Mouse (Mus musculus): ENCODE measurements around the gene Sult5a1. TPM values are rescaled to one million over a fixed set of nuclear protein-coding genes. Genes with fewer than 3 reads are reported as not detected.

Gene Sult5a1
- not detected in 2 replicates for total RNA-seq (2023)

GRCm38 (mm10) chr8:123157888-123158465, at the start of gene Sult5a1:
Gene Sult5a1 (minus strand): TSS chr8:123158315.

DNA sequence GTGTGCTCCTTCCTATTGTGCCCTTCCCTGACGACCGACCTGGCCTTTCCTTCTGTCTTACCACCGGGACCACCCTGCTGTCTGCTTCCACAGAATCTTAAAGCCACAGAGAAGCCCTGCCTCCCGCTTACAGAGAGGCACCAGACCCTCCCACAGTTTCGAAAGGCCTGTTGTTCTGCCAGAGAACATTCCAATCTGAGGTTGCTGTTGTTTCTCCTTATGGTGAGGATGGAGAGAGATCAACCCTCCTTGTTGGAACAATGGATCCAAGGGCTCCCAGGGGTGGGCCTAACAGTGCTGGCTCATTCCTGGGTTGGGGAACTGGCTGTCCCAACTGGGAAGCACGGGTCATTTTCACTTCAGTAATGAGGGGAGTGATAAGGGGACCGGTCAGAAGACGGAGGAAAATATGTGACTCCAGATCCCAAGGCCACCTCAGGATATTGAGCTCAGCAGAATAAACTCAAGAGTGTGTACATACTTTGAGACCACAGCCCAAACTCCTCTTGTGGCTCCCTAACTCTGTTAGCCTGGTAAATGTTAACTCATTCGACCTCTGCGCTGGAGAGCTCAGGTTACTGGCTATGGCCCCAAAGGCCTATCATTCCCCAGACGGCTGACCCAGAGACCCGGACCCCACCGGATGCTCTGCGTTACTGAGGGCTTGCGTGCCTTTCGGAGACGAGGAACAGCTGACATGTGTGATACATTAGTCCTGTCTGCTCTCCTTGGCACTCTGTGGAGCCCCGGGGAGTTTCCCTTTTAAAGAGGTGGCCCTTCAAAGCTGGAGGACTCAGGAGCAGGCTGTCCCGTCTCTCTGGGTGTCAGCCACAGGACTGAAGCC, 27.7 kb upstream of the Sult5a1 start, which contains the start of gene Dpep1:
Gene Dpep1, plus strand, starts transcription at position 677 of the 844 bp plus-strand sequence.

DNA sequence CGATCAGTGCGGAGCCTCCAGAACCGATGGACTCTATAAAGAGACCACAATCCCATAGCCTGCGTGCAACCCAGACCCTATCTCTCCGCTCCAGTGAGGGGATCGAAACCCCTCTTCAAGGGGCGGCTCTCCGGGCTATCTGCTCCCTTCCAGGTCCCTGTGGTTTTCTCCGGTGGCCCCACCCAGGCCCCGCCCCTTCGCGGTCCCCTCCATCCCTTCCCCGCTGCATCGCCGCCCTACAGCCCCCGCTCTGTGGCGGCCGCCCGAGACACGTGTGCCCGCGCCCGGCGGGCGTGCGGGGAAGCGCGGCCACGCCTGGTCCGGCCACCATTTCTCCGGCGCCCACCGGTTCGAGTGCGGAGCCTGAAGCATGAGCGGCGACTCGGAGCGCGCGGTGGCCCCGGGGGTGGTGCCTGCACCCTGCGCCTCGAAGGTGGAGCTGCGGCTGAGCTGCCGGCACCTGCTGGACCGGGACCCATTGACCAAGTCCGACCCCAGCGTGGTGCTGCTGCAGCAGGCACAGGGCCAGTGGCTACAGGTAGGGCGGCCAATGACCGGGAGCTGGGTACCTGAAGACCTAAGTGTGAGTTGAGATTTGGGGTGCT, 40.9 kb downstream of the Sult5a1 start, which contains the start of gene Cpne7:
Gene Cpne7, plus strand, starts transcription at position 248 of the 605 bp plus-strand sequence.

GRCm38 (mm10) chr8:123101735-123102685, 56.1 kb downstream of the Sult5a1 start, which contains the start of gene Rpl13:
Gene Rpl13 (plus strand): TSS chr8:123102350.

Other genes with a start within 250 kb of the Sult5a1 start
- gene Ankrd11, start 116.0 kb downstream of the Sult5a1 start, total RNA-seq (2023): 131 and 198 TPM in 2 replicates
- gene Spg7, start 95.4 kb downstream of the Sult5a1 start, total RNA-seq (2023): 28.2 and 36.5 TPM in 2 replicates
- 294 and 314 TPM in 2 replicates for gene Rpl13, start 56.0 kb downstream of the Sult5a1 start, total RNA-seq (2023)
- 0.19 TPM in 1 of 2 replicates, not detected in the other for gene Cpne7, start 40.9 kb downstream of the Sult5a1 start, total RNA-seq (2023)
- not detected in 2 replicates for gene Dpep1, start 27.9 kb upstream of the Sult5a1 start, total RNA-seq (2023)
- 64.2 and 98.8 TPM in 2 replicates for gene Chmp1a, start 54.4 kb upstream of the Sult5a1 start, total RNA-seq (2023)
- gene Spata33, start 54.5 kb upstream of the Sult5a1 start, total RNA-seq (2023): not detected in 2 replicates
- gene Cdk10, start 66.5 kb upstream of the Sult5a1 start, total RNA-seq (2023): 17.9 and 19.0 TPM in 2 replicates
- gene Spata2l, start 77.9 kb upstream of the Sult5a1 start, total RNA-seq (2023): 6.8 and 7.3 TPM in 2 replicates
- gene Zfp276, start 95.9 kb upstream of the Sult5a1 start, total RNA-seq (2023): 29.9 and 40.8 TPM in 2 replicates
- gene Vps9d1, start 96.0 kb upstream of the Sult5a1 start, total RNA-seq (2023): 49.8 and 50.6 TPM in 2 replicates
- gene Fanca, start 160.3 kb upstream of the Sult5a1 start, total RNA-seq (2023): 32.1 and 42.0 TPM in 2 replicates
- 0.22 and 0.29 TPM in 2 replicates for gene Spire2, start 174.4 kb upstream of the Sult5a1 start, total RNA-seq (2023)
- 122 and 140 TPM in 2 replicates for gene Tcf25, start 215.4 kb upstream of the Sult5a1 start, total RNA-seq (2023)
- gene Mc1r, start 248.8 kb upstream of the Sult5a1 start, total RNA-seq (2023): not detected in 2 replicates

Data from neutrophil, adult 65 days (primary cell).